Mouse (Mus musculus): ENCODE data around the gene Apbb1.

The Apbb1 gene

DNA sequence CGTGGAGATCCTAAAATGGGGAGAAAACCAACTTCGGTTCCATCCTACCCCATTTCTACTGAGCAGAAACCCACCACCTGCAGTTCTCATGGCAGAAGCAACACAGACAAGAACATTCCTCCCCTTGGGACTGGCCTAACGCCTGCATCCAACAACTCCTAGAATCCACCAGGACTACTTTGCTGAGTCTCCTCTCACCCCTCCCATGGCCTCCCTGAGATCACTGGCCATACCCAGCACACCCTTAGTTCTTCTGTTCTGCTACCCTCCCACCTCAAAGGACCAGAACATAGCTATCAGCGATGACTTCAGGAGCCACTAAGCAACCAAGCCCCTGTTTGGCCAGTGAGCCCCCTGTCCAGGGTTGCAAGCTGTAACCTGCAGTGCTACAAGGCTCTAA lies 10.7 kb downstream of the Apbb1 start:
- in situ Hi-C loops (cut with MboI), result no loop called here

DNA sequence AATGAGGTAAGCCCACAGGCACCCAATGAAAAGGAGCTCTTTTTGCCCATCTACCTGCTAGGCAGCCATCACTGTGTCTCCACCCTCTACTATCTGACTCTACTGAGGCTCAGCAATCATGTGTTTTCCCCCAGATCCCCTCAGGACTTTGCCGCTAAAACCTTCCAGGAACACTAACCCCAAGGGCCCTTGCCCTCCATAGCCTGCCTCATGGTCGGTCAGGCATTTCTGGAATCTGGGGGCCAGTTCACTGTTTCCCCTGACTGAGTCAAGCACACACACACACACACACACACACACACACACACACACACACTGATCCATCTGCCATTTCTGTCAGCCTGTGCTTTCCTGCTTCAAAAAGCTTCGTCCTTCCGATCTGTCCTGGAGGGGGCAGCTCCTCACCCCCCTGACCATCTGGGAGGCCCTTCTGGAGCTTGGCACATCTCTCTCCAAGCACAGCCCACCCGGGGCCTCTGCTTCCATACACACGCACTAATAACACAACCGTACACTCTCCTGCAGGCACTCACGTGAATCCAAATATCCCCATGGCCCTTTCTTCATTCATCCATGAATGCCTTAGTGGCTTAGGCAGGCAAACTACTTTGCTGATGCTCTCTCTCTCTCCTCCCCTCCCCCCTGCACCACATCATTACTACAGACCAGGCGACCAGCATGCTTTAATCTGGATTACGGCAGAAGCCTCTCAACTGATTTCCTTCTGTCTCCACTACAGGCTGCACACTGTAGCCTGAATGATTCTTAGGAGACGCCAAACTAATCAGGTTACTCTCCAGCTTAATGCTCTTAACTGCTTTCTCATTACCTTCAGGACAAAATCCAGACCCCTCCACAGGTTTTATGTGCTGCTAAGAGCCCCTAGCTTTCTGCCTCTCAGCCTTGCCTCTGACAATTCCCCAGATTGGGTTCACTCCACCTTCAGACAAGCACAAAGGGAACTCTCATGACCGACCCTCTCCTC lies 11.6 kb downstream of the Apbb1 start:
- in situ Hi-C loops (cut with MboI), result no loop called here

GRCm38 (mm10) chr7:105568988-105569471 lies 12.4 kb downstream of the Apbb1 start:
- in situ Hi-C loops (cut with MboI), result no loop called here

DNA sequence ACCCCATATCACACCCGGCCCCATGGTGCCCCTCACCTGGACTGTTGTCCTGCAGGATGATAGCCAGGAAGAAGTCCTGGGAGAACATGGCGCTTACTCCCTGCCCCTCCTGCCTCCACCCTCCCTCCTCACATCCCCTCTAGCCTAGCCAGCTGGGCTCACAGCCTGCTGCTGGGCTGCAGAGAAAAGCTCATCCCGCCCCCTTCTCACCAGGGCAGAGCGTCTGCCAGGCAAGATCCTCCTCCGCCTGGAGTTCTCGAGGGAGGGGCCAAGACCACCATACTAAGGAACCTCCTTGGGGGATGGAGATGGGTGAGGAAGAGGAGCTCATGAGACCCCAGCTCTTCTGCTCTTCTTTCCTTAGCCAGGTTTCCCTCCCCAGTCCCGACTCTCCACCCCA lies 12.9 kb downstream of the Apbb1 start:
- in situ Hi-C loops (cut with MboI), result no loop called here

DNA sequence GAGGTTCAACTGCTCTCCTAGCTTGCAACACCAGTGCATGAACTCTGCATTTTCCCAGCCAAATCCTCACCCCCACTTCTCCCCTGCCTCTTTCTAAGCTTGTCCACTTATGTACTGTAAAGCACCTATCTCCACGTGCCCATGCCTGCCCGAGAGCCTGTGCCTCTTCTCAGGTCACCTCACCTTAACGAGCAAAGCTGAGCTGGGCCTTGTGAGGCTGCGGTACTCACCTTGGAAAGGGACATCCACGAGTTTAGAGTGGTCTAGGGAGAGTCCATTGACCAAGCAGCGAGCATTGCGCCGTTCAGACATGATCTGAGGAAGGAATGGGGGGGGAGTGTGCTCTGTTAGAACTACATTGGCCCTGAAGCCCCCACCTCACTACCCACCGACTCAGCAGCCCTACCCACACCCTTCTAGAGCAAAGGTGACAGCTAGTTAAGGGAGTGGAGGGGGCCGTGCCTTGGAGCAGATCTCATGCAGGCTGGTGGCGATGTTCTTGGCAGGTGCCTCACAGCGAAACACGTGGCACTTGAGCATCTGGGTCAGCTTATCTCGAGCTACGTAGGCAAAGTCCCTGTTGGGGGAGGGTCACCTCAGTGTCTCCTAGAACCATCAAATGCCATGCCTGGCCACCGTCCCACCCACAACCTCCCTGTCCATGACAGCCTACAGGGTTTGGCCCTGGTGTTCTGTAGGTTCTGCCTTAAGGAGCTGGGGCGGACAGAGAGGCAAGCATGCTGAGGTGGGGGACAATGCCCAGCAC lies 16.2 kb downstream of the Apbb1 start:
- in situ Hi-C loops (cut with MboI), result no loop called here

- in situ Hi-C loops (cut with MboI), result no loop called here
Observed at GRCm38 (mm10) chr7:105563367-105563766, 18.1 kb downstream of the Apbb1 start.

DNA sequence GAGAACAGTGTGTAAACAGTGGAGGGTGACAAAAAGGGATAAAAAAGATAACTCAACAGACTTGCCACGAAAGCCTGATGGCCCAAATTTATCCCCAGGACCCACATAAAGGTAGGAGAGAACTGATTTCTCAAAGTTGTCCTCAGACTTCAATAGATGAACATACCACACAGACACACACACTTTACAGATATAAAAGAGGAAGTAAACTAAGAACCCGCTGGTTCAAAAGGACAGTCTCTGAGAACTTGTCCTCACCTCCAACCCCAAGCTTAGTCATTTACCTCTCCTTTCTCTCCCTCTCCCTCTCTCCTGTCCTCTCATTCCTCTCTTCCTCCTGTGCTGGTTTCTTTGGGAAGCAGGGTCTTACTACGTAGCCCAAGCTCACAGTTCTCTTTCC lies 19.1 kb downstream of the Apbb1 start:
- in situ Hi-C loops (cut with MboI), result no loop called here

GRCm38 (mm10) chr7:105559016-105559415 lies 22.4 kb downstream of the Apbb1 start:
- in situ Hi-C loops (cut with MboI), result no loop called here

- in situ Hi-C loops (cut with MboI), result no loop called here
Observed at GRCm38 (mm10) chr7:105557671-105558070, 23.8 kb downstream of the Apbb1 start.

- in situ Hi-C loops (cut with MboI), result no loop called here
Observed at GRCm38 (mm10) chr7:105556406-105556805, 25.0 kb downstream of the Apbb1 start.

DNA sequence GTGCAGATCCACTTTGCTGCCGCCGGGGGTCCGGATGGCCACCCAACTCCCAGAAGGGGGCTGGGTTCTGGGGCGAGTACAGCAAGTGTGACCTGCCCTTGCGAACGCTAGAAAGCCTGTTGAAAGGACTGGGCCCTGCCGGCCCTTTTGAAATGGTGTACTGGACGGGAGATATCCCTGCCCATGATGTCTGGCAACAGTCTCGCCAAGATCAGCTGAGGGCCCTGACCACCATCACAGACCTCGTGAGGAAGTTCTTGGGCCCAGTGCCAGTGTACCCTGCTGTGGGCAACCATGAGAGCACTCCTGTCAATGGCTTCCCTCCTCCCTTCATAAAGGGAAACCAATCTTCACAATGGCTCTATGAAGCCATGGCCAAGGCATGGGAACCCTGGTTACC lies 25.9 kb downstream of the Apbb1 start:
- in situ Hi-C loops (cut with MboI), result no loop called here

GRCm38 (mm10) chr7:105554212-105554942 lies 27.1 kb downstream of the Apbb1 start, which contains the start of gene Smpd1:
Smpd1 (plus strand) TSS chr7:105554360.
- in situ Hi-C loops (cut with MboI), result no loop called here

- in situ Hi-C loops (cut with MboI), result no loop called here
Observed at GRCm38 (mm10) chr7:105553456-105554211, 27.8 kb downstream of the Apbb1 start.

DNA sequence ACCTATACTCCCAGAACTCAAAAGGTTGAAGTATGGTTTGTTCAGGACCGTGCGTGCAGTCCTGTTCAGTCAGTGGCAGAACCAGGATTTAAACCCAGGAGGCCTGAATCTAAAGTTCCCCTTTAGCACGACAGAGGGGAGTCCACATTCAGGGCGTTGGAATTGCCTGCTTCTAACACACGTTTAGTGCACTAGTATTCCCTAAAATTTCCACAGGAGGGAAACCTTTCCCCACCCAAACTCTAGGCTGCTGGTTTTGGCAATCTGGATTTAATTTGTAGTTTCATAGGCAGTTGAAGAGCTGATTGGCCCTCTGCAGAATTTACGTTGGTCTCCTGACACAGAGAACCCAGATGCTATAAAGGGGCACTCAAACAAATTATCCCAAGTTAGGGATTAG lies 32.4 kb downstream of the Apbb1 start:
- in situ Hi-C loops (cut with MboI), result no loop called here

- in situ Hi-C loops (cut with MboI), result no loop called here
Observed at GRCm38 (mm10) chr7:105547970-105548369, 33.5 kb downstream of the Apbb1 start.

DNA sequence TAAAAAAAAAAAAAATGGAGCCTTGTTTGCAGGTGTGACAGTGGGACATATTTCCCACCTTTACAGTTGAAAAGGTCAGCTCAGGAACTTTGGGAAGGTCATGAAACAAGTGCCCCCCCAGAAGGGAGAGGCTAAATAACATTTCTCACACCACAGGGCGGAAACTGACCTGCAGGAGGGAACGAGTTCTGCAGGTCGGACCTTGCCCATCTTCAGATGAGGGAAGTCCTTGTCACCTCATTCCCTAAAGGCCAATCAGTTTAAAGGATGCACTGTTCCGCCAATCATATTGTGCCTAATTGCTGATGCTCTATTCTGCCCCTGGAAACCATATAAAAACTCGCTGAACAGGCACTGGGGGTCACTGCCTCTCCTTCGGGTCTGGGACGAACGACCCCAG lies 35.5 kb downstream of the Apbb1 start:
- in situ Hi-C loops (cut with MboI), result no loop called here

- in situ Hi-C loops (cut with MboI), result no loop called here
Observed at GRCm38 (mm10) chr7:105534162-105534561, 47.3 kb downstream of the Apbb1 start.

GRCm38 (mm10) chr7:105528094-105528493 lies 53.4 kb downstream of the Apbb1 start:
- in situ Hi-C loops (cut with MboI), result no loop called here

DNA sequence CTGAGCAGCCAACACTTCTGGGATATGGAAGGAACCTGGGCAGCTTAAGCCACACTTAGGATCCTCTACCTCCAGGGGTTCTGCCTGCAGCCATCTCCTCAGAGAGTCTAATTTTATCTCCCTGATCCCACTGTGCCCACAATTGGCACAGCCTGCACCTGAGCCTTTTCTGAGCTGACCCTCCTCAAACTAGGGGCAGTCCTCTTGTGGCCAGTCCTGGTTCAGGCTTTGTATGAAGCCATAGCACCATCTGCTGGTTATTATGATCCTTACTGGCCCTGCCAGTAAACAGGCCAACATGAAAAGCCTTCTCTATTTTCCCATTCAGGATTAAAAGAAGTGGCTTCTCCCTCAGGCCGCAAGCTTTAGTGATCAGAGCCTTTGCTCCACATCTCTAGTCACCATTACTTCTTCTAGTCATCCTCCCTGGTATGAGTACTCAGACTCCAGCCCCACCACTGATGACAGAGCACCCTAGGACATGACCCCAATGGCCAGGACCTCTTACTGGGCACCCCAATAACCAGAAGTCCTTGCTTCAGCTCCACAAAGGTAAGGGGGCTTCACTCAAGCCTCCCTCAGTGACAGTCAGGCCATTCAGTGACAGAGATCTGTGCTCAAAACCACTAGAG lies 54.0 kb downstream of the Apbb1 start:
- in situ Hi-C loops (cut with MboI), result no loop called here

GRCm38 (mm10) chr7:105524222-105524621 lies 57.2 kb downstream of the Apbb1 start:
- in situ Hi-C loops (cut with MboI), result no loop called here

GRCm38 (mm10) chr7:105520201-105520600 lies 61.3 kb downstream of the Apbb1 start:
- in situ Hi-C loops (cut with MboI), result no loop called here
